Mouse (Mus musculus) v-Abl transformed pro-B cells (cell line): ENCODE results near the gene Tm9sf4.

Experiments used
- in situ Hi-C, 2 experiments: fragments of 400-800 bp; cut with MboI; formaldehyde crosslinking; loops; one replicate each; pipeline ENCODE4 v1.15.1; 2025; ENCODE audit not compliant: unreplicated experiment in 2 of 2

Tm9sf4 gene

DNA sequence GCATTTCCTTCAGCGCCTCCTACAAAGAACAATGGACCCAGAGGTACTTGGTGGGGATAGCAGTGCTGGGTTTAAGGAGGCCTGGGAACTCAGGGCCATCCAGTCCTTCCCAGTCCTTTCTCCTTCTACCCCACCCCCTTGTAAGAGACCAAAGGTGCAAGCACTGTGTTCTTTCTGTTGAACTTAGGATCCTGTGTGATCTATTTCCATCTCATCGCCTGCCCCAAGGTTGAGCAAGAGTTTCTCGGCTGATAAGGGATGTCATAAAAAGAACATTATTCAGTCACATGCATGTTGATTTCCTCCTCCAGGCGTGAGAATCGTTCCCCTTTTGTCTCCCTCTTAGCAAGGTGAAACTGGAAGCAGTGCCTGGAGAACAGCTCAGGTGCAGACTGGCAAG, 88.6 kb downstream of the Tm9sf4 start:
- in situ Hi-C loops: loop anchor here (10.0 kb wide), 2 partner anchors 45 to 95 kb away; partner anchors contain the start of genes Asxl1 (in 2 of the 2) and Kif3b (in 1 of the 2)

DNA sequence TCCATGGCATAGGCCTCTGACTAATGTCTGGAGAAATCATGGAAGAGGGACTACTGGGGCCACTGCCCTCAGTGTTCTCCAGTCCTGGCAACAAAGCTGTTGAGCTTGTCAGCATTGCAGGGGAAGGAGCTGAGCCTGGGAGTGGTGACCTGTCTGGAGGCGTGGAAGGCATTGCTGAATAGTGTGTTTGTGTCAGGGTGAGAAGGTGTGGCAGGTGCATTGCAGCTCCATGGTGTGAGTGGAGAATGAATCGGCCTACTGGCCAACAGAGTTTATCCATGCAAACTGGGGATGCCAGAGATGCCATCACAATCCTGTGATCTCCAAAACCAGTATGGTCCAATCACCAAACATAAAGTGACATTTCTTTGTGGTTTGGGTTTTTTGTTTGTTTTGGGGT, 95.5 kb downstream of the Tm9sf4 start:
- in situ Hi-C loops: no loop called here

- in situ Hi-C loops: no loop called here
Observed at GRCm38 (mm10) chr2:153259030-153259863, 98.1 kb downstream of the Tm9sf4 start.
